Mouse (Mus musculus) kidney, adult 9 months (tissue): ENCODE data around the gene Zfp839.

Experiments
- DNase-seq: peaks from one replicate; pipeline ENCODE4 v3.0.0; 2022

Zfp839 gene

GRCm38 (mm10) chr12:110850010-110850928 is at the start of gene Zfp839:
TSS of gene Zfp839 (plus strand) at chr12:110850253.
- DNase-seq, result peak; percentile 88

DNA sequence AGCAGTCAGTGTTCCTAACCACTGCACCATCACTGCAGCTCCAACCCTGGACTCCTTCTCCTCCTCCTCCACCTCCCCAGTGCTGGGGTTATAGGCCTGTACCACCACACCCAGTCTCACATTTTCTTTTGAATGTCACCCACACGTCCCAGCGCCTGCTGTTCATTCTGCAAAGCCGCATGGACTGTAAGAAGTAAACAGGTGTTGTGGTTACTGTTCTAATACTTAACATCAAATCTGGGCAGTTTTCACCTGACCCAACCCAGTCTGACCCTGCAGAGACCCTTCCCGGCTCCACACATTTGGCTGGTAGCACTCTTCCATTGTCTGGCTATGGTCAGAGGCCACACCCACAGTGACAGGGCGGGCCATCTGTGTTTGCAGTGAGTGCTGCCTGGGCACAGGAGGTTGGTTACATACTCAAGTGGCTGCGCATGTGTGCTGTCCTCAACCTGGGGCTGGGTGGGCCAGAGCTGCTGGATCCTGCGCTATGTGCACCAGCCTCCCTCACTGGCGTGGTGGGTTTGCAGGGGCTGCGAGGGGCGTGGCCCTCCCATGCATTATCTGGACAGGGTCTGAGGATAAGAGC is 48.1 kb upstream of the Zfp839 start:
- DNase-seq, result no peak

- no peak for DNase-seq
Observed at GRCm38 (mm10) chr12:110802674-110803297, 47.3 kb upstream of the Zfp839 start.

DNA sequence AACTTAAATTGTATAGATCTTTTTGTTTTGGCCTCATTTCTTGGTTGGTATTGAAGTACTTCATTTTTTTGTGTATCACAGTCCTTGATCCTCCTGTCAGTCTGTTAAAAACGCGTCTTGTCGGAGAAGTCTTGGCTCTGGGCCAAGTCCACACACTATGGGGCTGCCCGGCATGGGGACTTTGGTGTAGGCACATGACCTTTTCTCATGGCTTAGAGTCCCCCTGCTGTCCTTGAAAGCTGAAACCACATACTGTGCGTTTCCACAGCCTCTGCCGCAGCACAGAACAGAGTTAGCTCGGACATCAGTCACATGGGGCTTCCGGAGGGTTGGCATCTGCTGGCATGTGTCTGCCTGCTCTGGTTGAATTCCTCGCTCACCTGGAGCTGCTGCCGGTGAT is 45.8 kb upstream of the Zfp839 start:
- DNase-seq, result no peak

- DNase-seq, result peak; percentile 51
Observed at GRCm38 (mm10) chr12:110806301-110806970, 43.6 kb upstream of the Zfp839 start.

DNA sequence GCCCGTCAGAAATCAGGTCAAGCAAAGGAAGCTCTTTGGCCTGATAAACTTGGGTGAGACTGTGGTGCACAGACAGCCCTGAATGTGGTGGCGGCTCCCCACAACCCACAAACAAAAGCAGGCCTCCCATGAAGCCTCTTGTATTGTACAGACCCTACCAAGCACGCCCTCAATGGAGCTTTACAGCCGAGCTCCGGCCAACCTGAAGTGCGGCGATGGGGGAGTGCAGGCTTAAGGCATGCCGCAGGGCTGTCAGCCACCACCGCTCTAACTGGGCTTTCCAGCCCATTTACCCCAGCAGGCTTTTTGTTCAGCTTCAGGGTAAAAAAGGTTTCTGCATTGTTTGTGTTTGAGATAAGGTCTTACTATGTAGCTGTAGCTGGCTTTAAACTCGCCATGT is 41.6 kb upstream of the Zfp839 start:
- DNase-seq, result no peak

DNA sequence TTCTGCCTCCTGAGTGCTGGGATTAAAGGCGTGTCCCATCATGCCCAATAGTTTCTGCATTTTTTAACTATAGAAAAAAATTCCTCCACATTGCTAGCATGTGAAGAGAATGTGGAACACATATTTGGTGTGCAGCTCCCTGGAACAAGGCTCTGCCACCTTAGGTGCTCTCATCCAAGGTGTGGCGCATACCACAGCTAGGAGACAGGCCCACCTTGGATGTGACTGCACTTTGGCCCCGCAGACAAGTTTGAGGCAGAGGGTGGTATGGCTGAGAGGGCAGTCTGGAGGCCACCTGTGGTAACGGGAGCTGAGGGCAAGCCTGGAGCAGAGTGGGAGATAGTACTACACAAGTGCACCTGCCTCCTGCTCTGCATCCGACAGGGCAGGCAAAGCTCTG is 41.2 kb upstream of the Zfp839 start:
- DNase-seq, result no peak

- no peak for DNase-seq
Observed at GRCm38 (mm10) chr12:110813132-110813531, 36.9 kb upstream of the Zfp839 start.

GRCm38 (mm10) chr12:110813624-110814023 is 36.4 kb upstream of the Zfp839 start:
- DNase-seq, result no peak

DNA sequence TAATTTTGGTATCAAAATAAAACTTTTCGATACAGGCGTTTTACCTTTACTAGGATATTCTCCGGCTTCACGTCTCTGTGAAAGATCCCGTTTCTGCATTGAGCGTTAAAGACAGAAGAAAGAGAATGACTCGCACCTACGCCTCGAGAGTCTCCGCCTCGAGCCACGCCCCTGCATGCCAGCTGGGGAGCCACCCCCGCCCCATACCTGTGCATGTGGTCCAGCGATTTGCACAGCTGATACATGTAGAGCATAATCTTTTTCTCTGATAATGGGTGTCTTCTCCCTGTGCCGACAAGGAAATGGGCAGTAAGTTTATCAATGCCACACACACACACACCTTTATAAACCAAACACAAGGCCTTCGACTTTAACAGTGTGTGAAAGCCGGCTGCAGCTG is 35.1 kb upstream of the Zfp839 start:
- DNase-seq, result no peak

- no peak for DNase-seq
Observed at GRCm38 (mm10) chr12:110816833-110817232, 33.2 kb upstream of the Zfp839 start.

- DNase-seq, result no peak
Observed at GRCm38 (mm10) chr12:110819367-110819766, 30.7 kb upstream of the Zfp839 start.

GRCm38 (mm10) chr12:110821787-110822186 is 28.3 kb upstream of the Zfp839 start:
- DNase-seq, result no peak

DNA sequence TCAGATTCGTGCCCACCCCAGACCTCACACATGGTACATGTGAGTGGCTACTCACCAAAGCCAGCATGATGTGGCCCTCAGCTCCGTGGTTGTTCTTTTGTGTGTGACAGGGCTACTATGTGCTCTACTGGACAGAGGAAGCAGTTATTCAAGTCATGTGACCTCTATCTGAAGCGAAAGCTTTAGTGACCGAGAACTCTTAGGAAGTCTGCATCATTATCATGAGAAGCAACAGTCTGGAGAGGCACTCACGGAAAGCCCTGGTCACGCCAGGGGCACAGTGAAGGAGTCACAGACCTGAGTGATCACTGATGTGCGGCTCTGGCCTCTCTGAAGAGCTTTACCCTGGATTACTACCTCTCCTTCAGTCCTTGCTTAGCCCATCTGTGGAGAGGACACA is 27.7 kb upstream of the Zfp839 start:
- DNase-seq, result no peak

GRCm38 (mm10) chr12:110828908-110829307 is 21.1 kb upstream of the Zfp839 start:
- DNase-seq, result no peak

- DNase-seq, result no peak
Observed at GRCm38 (mm10) chr12:110830293-110831024, 19.6 kb upstream of the Zfp839 start.

DNA sequence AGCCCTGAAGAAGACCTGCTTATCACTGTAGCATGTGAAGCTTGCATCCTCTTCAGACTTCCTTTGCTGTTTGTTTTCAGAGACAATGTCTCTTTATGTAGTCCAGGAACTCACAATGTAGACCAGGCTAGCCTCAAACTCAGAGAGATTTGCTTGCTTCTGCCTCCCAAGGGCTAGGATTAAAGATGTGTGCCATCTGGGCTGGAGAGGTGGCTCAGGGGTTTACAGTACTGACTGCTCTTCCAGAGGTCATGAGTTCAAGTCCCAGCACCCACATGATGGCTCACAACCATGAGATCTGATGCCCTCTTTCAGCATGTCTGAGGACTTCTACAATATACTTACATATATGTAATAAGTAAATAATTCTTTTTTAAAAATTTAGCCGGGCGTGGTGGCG is 14.9 kb upstream of the Zfp839 start:
- DNase-seq, result no peak

GRCm38 (mm10) chr12:110836729-110837128 is 13.3 kb upstream of the Zfp839 start:
- DNase-seq, result peak; percentile 24

- DNase-seq, result peak; percentile 61
Observed at GRCm38 (mm10) chr12:110837192-110837841, 12.7 kb upstream of the Zfp839 start.

GRCm38 (mm10) chr12:110837850-110838249 is 12.2 kb upstream of the Zfp839 start:
- DNase-seq, result no peak

GRCm38 (mm10) chr12:110840348-110841198 is 9.5 kb upstream of the Zfp839 start, which contains the start of gene Mok:
TSS of gene Mok (minus strand) at chr12:110840939.
- DNase-seq, result peak; percentile 97
